Mouse (Mus musculus) G1E (cell line): ENCODE data around the gene Lmntd1.

Source experiments
- CTCF ChIP-seq: IDR thresholded peaks from 2 replicates; pipeline ENCODE4 v1.5.1; 2012; ENCODE audit warnings: low read depth, low read length, inconsistent platforms, mixed read lengths
- GATA1 ChIP-seq: IDR thresholded peaks from 2 replicates; pipeline ENCODE4 v1.6.1; 2012; ENCODE audit warnings: borderline replicate concordance, low read length, inconsistent platforms, mixed read lengths
- GATA2 ChIP-seq: IDR thresholded peaks from 2 replicates; pipeline ENCODE4 v1.6.1; 2012; ENCODE audit warnings: low read depth, low read length, inconsistent platforms, borderline replicate concordance
- POLR2AphosphoS5 ChIP-seq: IDR thresholded peaks from 2 replicates; pipeline ENCODE4 v1.6.1; 2012; ENCODE audit warnings: low read depth, low read length, inconsistent platforms; ENCODE audit not compliant: insufficient replicate concordance
- TAL1 ChIP-seq: conservative IDR thresholded peaks from 2 replicates; pipeline ENCODE4 v1.6.1; 2012; ENCODE audit warnings: low read depth, low read length, inconsistent platforms, mixed read lengths

GRCm38 (mm10) chr6:145421666-145422065, 192.5 kb downstream of the Lmntd1 start:
- TF ChIP-seq TAL1 (no peak), CTCF (no peak), GATA1 (no peak), GATA2 (no peak), POLR2AphosphoS5 (no peak)
